Mouse (Mus musculus) lung, adult 2 months (tissue): ENCODE data around the gene Hist1h3a.

Source experiments
- CTCF ChIP-seq: fragments of 200-500 bp; IDR thresholded peaks from 2 replicates; pipeline ENCODE4 v1.5.1; 2011; ENCODE audit warnings: mild to moderate bottlenecking, low read length, control low read depth; ENCODE audit not compliant: insufficient read depth
- POLR2A ChIP-seq: fragments of 200-500 bp; IDR thresholded peaks from 2 replicates; pipeline ENCODE4 v1.6.1; 2011; ENCODE audit warnings: low read depth, mild to moderate bottlenecking, control low read depth, low read length, borderline replicate concordance; ENCODE audit errors: extremely low read depth

DNA sequence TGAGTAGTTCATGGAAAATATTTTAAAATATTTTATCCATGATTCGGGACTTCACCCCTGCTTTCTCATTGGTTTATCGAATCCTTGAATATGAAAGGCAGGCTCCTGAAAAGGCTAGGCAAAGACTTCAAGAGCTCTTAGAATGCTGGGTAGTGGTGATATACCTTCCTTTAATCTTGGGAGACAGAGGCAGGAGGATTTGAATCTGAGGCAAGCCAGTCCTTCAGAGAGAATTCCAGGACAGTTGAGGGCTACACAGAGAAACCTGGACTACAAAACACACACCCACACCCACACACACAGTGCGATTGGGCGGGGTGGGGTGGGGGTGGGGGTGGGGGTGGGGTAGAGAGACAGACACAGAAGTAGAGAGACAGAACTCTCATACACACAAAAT lies 14.3 kb downstream of the Hist1h3a start:
- TF ChIP-seq CTCF (no peak), POLR2A (no peak)
